Mouse (Mus musculus): Measurements from ENCODE around the gene Tbl3.
A peak's percentile ranks its signal among the peaks of the same experiment; 100 is the strongest.
"Not testable (repeated sequence)": the region's sequence is repeated elsewhere in the genome, so short reads cannot be mapped to it uniquely, and the experiment has no call there.

Gene Tbl3

DNA sequence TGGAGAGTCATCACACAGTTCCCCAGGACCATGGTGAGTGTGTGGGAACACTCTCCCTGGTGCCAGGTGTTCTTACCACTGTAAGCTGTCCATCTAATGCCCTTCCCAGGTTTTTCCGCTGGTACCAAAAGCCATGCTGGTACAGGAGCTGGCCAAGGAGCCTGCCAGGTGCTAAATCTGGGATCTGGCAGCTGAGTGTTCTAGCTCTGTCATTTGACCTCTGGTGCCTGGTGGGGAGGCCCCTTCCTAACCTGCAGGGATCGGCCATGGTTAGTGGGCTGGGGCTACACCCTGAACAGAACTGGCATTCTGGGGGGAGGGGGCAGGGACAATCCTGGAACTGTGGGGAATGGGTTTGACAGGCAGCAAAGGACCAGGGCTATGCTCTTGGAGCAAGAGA is 20.2 kb upstream of the Tbl3 start, which contains the start of gene Rpl3l:
Rpl3l (plus strand) TSS at position 203 of the 400 bp plus-strand sequence.
- DNase-seq (ENCODE audit: low spot score in 2 of 2) = no peak

DNA sequence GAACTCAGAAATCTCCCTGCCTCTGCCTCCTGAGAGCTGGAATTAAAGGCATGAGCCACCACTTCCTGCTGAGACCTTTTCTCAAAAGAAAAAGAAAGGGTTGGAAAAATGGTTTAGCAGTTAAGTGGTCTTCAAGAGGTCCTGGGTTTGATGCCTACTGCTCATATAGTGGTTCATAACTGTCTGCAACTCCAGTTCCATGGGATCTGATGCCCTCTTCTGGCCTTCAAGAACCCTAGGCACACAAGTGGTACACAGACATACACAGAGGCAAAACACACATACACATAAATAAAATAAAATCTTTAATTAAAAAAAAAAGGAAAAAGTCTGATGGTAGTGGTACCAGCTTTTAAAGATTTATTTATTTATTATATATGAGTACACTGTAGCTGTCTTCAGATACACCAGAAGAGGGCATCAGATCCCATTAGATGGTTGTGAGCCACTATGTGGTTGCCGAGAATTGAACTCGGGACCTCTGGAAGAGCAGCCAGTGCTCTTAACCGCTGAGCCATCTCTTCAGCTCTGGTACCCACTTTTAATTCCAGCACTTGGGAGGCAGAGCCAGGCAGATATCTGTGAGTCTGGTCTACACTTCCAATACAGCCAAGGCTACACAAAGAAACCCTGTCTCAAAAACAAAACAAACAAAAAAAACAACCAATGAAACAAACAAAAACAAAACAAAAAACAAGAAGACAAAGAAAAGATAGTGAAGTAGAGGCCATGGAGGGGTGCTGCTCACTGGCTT is 18.4 kb upstream of the Tbl3 start:
- DNase-seq (ENCODE audit: low spot score in 2 of 2) = no peak

DNA sequence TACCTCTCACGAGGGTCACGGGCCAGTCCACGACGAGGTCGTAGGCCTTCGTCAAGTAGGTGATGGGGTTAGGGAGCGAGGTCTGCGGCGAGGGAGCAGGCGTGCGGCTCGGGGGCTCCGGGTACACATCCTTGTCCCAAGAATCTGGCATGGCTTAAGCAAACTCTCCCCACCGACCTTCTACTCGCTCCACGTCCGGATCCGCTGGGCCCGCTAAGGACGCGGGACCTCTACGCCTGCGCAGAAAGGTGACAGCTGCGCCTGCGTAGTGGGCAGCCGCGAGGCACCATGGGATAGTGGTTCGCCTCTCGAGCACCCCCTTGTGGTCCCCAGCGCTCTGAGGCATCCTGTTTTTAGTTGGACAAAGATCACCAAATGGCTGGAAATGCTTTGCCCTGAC is 16.7 kb upstream of the Tbl3 start, which contains the start of gene Ndufb10:
Ndufb10 (minus strand) TSS at position 295 of the 400 bp plus-strand sequence.
- peak; percentile 87 to 94 for DNase-seq (ENCODE audit: low spot score in 2 of 2)

DNA sequence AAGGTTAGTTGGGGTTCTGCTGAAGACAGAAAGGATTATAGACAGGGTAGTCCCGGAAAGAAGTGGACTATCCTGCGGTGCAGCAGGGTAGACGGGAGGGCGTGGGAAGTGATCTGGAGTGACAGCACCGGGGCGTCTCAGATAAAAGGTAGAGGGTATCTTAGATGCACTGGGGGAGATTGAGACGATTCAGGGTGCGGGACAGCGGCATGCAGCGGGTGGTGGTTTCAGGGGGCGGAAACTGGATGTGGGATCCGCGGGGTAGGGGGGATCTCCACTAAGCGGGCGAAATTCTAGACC is 16.4 kb upstream of the Tbl3 start:
- DNase-seq (ENCODE audit: low spot score in 2 of 2) = peak in 1 of 2 experiments; percentile 26

DNA sequence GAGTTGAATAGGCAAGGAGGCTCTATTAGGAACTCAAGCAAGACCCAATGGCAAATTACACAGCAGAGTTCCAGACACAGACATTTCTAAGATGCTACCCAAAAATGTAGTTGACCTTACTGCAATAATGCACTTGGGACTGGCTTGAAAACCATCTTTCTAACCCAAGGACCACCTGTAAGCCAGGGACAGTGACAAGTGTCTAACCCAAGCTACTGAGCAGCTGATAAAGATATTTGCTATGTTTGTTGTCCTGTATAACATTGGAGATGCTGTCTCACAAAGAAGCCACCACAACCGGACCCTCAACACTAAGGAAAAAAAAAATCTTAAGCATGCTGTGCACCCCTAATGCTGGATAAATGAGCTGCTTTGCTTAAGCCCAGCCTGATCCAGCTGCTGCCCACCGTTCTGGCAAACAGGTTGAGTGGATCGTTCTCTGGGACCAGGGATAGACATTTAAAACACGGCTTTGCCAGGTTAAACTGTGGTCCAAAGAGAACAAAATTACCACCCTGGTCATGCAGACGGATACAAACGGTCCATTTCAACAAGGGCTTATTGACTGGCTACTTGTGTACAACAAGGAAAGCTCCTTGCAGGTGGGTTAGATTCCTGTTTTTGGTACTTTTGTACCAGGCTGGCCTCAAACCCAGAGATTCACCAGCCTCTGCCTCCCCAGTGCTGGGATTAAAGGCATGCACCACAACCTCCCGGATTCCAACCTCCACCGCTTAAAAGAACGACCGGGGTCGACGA is 15.8 kb upstream of the Tbl3 start:
- no peak for DNase-seq (ENCODE audit: low spot score in 2 of 2)

DNA sequence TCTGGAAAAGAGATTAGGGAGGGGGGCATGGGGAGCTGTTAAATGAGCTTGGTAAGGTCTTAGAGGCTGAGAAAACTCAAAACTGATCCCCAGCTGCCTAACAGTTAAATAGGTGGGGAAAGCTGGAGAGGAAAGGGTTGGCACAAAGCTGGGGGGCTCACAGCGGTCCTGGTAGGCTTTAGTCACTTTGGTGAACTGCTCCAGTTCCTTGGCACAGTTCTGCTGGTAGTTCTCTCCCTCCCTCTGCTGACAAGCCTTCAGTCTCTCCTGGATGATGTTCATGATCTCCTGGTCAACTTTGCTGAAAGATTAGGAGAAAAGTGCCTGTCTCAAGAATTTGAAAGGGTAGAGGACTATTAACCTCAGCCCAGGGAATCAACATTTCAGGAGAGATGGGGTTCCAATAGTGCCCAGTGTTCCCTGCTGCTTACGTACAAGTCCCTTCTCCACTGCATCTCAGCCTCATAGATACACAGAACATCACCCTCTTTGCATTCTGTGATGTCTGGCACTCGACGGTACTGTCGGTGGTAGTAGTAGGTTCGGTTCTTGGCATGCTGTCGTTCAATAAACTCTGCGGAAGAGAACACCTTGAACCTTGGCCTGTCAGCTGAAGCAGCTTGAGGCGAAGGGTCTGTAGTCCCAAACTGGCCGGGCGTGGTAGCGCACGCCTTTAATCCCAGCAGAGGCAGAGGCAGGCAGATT is 14.9 kb upstream of the Tbl3 start:
- DNase-seq (ENCODE audit: low spot score in 2 of 2) = no peak

DNA sequence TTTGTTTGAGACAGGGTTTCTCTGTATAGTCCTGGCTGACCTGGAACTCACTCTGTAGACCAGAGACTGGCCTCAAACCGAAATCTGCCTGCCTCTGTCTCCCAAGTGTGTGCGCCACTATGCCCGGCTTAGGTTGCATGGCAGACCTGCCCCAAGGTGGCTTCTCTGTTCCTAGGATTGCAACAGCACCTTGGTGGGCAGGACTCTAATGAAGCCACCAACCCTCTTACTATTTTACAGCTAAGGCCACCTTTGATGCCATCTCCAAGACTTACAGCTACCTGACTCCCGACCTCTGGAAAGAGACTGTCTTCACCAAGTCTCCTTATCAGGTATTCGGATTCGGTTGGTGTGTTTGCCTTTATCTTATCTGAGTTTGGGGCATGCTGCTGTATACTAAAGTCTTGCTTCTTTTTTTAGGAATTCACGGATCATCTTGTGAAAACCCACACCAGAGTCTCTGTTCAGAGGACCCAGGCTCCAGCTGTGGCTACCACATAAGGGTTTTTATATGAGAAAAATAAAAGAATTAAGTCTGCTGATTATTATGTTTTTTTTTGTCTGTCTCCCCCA is 14.0 kb upstream of the Tbl3 start:
- DNase-seq (ENCODE audit: low spot score in 2 of 2) = not testable (repeated sequence)

DNA sequence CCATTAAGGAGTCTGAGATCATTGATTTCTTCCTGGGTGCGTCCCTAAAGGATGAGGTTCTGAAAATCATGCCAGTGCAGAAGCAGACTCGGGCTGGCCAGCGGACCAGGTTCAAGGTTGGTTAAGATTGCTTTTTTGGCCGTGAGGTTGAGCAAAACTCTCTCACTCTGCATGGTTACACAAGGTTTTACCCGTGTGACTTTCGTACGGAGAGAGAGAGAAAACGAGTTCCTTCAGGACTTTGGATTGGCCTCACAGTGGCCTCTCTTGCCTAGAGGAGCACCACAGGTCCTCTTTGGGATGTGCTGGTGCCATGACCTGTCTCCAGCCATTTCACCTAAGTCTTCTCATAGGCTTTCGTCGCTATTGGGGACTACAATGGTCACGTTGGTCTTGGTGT is 13.2 kb upstream of the Tbl3 start:
- not testable (repeated sequence) for DNase-seq (ENCODE audit: low spot score in 2 of 2)

DNA sequence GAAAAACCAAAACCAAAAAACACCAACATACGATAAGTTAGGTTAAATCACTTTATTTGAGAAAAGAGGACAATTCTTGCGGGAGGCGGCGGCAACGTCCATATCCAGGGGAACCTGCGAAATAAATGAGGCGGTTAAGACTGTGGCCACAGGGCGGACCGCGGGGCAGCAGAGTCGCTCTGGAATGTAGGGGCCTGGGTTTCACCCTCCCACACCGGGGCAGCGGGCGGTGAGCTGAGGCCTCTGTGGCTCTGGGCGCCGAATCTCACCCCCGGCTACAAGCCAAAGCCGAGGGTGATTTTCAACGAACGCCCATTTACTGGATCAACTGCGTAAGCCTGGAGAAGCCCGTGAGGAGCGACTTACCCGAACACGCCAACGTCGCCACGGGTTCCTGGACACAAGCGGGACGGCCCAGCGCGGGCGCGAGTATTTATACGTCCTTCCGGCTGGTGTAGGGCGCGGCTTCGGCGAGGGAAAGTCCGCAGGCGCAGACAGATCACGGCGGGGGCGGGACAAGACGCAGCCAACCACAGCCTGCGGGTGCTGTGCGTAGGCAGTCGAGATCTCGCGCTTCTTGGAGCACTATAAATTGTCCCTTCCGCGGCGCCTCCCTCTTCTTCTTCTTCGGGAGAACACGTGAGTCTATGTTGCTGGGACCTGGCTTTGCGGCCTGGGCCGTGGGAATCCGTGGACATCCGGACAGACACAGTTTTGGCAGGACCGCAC is 12.2 kb upstream of the Tbl3 start:
- peak; percentile 97 to 99 for DNase-seq (ENCODE audit: low spot score in 2 of 2)

DNA sequence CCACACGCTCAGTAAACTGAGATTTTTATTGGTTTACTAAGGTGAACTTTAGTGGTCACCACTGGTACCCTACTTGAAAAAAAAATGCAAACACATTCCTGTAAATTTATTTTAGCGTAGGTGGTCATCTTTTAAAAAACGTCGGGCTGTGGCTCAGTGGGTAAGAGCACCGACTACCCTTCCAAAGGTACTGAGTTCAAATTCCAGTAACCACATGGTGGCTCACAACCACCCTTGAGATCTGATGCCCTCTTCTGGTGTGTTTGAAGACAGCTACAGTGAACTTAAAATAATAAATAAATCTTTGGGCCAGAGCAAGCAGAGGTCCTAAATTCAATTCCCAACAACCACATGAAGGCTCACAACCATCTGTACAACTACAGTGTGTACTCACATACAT is 11.5 kb upstream of the Tbl3 start:
- not testable (repeated sequence) for DNase-seq (ENCODE audit: low spot score in 2 of 2)

DNA sequence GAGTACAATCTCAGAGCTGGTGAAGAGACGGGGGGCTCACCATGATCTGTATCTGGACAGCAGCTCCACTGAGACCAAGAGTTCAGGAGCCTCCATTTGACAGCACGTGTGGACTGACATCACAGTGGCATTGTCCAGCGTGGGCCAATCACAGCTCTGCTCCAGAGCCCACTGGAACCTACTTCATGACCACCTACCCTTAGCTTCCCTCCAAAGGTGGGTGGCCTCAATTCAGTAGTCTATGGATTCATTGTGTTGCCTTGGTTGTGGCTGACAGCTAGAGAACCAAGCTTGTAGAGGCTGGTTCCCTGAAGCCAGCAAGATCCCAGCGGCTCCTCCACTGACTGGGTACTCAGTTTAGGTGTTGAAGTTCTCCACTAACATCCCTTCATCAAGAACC is 10.5 kb upstream of the Tbl3 start, which contains the start of the genes Rnf151 and Rps2:
Rnf151 (minus strand) TSS at position 121 of the 400 bp plus-strand sequence.
Rps2 (plus strand) TSS at position 174 of the 400 bp plus-strand sequence.
- no peak for DNase-seq (ENCODE audit: low spot score in 2 of 2)

DNA sequence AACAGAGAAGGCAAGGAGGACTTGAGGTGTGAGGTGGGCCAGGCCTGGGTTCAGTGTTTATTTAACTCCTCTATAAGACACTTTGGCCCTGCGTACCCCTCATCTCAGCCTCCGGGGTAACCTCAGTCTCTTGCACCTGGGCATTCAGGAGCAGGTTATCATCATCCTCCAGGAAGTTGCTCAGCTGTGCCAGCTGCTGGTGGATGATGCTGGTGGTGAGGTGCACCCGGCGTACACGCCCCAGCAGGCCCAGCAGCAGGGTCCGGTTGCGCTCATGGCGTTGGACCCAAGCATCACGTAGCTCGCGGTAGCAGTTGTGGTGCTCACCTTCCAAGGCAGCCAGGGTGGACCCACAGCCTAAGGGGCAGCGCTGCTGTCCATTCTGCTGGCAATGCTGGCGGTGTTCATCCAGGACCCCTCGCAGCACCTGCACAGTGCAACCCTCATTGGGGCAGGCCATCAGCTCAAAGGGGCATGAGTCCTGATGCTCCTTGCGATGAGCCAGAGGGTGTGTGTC is 8.8 kb upstream of the Tbl3 start:
- no peak for DNase-seq (ENCODE audit: low spot score in 2 of 2)

DNA sequence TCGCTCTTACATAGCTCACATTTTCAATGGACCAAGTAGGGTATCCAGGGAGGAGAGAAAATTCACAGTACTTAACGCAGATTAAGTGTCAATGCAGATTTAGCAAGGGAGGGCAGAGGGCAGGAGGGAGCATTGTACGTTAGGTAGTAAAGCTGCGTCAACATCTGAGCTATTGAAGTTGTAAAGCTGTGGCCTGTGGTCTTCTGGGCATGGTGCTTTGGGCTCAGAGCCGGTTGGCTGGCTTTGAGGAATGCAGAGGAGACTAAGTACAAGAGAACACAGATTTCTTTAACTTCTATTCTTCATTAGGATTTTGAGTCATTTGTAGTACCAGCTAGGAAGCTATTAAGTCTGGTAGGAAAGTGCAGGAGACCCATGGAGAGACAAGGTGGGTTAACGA is 8.1 kb upstream of the Tbl3 start:
- no peak for DNase-seq (ENCODE audit: low spot score in 2 of 2)

DNA sequence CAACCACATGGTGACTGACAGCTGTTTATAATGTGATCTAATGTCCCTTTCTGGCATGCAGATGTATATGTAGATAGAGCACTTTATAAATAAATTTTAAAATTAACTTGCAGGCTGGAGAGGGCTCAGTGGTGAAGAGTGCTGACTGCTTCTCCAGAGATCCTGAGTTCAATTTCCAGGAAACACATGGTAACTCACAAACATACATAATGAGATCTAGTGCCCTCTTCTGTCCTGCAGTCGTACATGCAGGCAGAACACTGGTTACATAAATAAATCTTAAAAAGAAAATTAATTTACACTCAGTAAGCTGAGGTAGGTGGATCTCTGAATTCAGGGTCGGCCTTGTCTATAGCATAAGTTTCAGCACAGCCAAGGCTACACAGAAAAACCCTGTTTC is 1.2 kb upstream of the Tbl3 start:
- DNase-seq (ENCODE audit: low spot score in 2 of 2) = no peak

DNA sequence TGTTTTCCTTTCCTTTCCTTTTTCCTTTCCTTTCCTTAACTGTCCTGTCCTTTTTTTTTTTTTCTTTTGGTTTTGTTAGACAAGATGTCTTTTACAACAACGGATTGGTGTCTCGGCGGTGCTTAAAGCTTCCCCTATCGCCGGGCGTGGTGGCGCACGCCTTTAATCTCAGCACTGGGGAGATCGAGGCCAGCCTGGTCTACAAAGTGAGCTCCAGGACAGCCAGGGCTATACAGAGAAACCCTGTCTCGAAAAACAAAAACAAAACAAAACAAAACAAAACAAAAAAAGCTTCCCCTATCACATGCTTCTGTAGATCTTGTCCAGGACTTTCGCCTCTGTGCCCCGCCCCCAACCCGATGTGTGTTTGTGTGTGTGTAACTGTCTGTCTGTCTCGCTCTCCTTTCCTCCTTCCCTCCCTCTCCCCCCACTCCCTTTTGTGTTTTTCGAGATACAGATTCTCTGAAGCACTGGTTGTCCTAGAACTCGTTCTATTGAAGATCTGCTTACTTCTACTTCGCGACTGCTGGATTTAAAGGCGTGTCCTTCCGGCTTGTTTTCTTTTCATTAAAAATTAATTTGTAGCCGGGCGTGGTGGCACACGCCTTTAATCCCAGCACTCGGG is 453 bp upstream of the Tbl3 start:
- no peak for DNase-seq (ENCODE audit: low spot score in 2 of 2)

DNA sequence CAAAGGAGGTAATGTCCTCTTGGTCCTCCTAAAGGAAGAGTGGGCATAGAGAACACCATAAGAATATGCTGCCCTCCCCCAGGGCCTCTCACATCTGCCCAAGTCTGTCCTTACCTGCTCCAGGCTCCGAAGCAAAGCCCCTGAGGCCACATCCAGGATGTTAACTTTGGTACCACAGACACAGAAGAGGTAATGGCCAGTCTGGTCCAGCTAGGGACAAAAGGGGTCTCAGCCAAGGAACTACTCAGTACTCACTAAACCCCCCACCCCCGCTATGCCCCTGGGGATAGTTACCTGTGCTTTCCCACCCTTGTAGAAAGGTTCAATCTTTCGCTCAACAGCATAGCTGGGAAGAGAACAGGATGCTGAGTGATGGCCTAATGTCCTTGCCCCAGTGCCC is 1.6 kb downstream of the Tbl3 start:
- no peak for DNase-seq (ENCODE audit: low spot score in 2 of 2)

DNA sequence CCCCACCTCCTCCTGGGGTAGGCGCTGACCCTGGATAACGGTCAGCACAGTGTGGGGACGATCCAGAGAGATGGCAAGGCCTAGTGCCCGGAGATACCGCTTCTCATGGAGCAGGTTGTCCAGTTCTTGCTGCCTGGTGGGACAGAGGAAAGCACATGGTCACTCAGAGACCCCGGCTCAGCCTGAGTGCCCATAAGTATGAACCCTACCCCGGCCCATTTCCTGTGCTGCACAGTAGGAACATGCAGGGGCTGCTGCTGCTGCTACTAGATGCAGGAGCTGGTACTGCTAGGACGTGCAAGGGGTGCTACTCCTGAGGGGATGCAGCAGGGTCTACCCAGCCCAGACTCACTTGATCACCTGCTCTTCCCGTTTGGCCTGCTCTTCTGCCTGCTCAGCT is 6.2 kb downstream of the Tbl3 start:
- DNase-seq (ENCODE audit: low spot score in 2 of 2) = no peak

DNA sequence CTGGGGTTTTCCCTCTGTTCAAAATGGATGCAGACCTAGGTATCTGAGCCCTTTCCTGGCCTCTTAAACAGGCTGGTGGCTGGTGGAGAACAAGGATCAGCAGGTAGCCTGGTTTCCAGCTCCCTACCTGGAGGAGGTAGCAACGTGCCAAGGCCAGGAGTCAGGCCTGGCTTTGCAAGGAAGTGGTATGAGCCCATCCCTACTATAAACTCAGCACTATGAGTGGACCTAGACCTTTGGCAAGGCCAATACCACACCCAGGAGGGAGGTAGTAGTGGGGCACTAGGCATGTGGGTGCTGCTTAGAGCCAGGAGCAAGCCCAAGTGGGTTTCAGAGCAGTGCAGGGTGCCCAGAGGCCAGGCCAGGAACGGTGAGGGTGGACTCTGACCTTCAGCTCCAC is 8.0 kb downstream of the Tbl3 start:
- no peak for DNase-seq (ENCODE audit: low spot score in 2 of 2)

DNA sequence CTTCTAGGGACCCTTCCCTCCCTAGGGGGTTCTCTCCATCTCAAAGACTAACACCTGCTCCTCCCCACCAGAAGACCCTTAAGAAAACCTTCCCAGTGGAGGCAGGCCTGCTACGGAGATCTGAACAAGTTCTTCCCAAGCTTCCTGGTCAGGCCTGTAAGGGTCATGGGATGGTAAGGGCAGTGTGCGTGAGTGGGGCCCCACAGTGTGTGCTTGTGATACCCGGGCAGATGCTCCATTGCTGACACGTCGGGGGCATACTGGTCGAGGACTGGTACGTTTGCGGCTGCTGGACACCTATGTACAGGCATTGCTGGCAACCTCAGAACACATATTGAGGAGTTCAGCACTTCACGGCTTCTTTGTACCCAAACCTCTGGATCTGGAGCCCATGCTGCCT is 8.7 kb downstream of the Tbl3 start:
- DNase-seq (ENCODE audit: low spot score in 2 of 2) = no peak

DNA sequence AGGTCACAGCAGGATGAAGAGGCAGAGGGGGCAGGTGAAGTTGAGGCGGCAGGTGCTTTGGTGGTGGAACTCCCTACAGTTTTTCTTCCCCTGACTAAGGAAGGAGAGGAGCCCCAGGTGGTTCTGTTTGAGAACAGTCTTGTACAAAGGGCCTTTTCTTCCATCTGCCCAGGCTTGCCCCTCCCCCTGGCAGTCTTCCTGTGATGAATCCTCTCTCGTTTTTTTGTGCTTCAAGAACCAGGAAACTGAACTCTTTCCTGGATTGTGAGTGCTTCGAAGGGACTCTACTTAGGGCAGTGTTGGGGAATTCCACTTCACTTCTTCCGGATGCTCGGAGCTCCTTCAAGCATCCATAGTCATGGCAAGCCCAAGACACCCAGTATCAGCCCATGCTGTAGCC is 9.5 kb downstream of the Tbl3 start:
- DNase-seq (ENCODE audit: low spot score in 2 of 2) = no peak
